Comparison of ENCODE assay signal across 11 mouse cellular contexts in the genomic region with DNA sequence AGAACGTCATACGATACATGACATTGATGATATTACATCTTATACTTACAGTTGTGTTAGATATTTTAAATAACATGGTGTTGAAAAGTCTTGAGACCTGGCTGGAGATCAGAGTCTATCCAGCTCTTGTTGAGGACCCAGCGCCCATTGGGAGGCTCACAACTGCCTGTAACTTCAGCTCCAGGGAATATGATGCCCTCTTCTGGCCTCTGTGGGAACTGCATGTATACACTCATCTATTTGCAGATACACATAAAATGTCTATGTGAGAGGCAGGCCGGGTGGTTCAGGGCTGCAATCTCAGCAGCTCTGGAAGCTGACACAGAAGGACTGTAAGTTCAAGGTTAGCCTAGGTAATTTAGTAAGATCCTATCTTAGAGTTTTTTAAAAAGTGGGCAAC. TPM values are rescaled to one million over a fixed set of nuclear protein-coding genes. Genes with fewer than 3 reads are reported as not detected.
DNase-seq lines count a peak whose midpoint lies in the region; ATAC-seq and TF ChIP-seq lines count a peak whose summit lies in the region.
"Had no signal": no experiment of that assay in that cellular context is flagged by ENCODE, and none has a peak within 500 bp of the region (broad histone marks: within the 10 kb centered on the region; RNA-seq: fewer than 3 reads in every experiment).

No protein-coding gene starts in this region.

- 95% methylated on average over 4 of the region's 4 CpGs for WGBS in liver, adult 2 months
- 91% methylated on average over 4 of the region's 4 CpGs for WGBS in liver, embryonic 12.5 days (ENCODE audit: insufficient replicate concordance)
- 95% methylated on average over 4 of the region's 4 CpGs for WGBS in midbrain, embryonic 13.5 days

- no peak overlapping the region for H3K4me3 ChIP-seq in liver, adult 2 months (ENCODE audit: insufficient read depth, low read depth, low read length)
- H3K4me3 ChIP-seq in liver, embryonic 12.5 days = no peak overlapping the region
- no peak overlapping the region for H3K4me3 ChIP-seq in midbrain, embryonic 13.5 days (replicated peaks)
- H3K4me3 ChIP-seq: hindbrain, embryonic 15.5 days had no signal

- peak; percentile 30 for DNase-seq in adrenal gland, postnatal 10 days
- no peak for DNase-seq in adrenal gland, adult 8-10 months
- peak; percentile 8 for DNase-seq in liver, adult 2 months (ENCODE audit: extremely low read depth, low read depth, low spot score)
- peak; percentile 55 for DNase-seq in NIH3T3 (ENCODE audit: low read depth)
- peak; percentile 18 for DNase-seq in mesoderm, embryonic 11.5 days (ENCODE audit: low read depth, low spot score)
- no peak for DNase-seq in gastrocnemius, adult 18-20 months (ENCODE audit: low spot score)
- DNase-seq: gastrocnemius, postnatal 36 days; layer of hippocampus, postnatal 36 days had no signal

- no peak for TF ChIP-seq POLR2A in liver, adult 2 months (IDR thresholded peaks at IDR 0.05; ENCODE audit: extremely low read depth, insufficient read depth, low read length)

- H3K9ac ChIP-seq in liver, adult 2 months (ENCODE audit: low read depth, low read length) = no peak overlapping the region
- no peak overlapping the region for H3K9ac ChIP-seq in liver, embryonic 12.5 days
- H3K9ac ChIP-seq in midbrain, embryonic 13.5 days (replicated peaks) = no peak overlapping the region
- H3K9ac ChIP-seq: hindbrain, embryonic 15.5 days had no signal

- H3K27me3 ChIP-seq in liver, adult 2 months (ENCODE audit: control insufficient read depth, insufficient read depth, low read length) = no peaks in the 10 kb centered on the region
- no peaks in the 10 kb centered on the region for H3K27me3 ChIP-seq in liver, embryonic 12.5 days (replicated peaks)
- H3K27me3 ChIP-seq in midbrain, embryonic 13.5 days = no peaks in the 10 kb centered on the region
- H3K27me3 ChIP-seq: hindbrain, embryonic 15.5 days had no signal

- ATAC-seq in liver, embryonic 12.5 days = no peak
- no peak for ATAC-seq in midbrain, embryonic 13.5 days

- H3K27ac ChIP-seq in liver, adult 2 months (replicated peaks; ENCODE audit: insufficient read depth, low read depth, low read length) = no peak overlapping the region
- H3K27ac ChIP-seq in liver, embryonic 12.5 days = no peak overlapping the region
- H3K27ac ChIP-seq in midbrain, embryonic 13.5 days = no peak overlapping the region
- H3K27ac ChIP-seq: hindbrain, embryonic 15.5 days had no signal

- H3K9me3 ChIP-seq in liver, embryonic 12.5 days (replicated peaks) = 0 out of 2 replicates have a peak, but pooled peaks cover 6% of the 10 kb centered on the region
- no peaks in the 10 kb centered on the region for H3K9me3 ChIP-seq in midbrain, embryonic 13.5 days
- H3K9me3 ChIP-seq: hindbrain, embryonic 15.5 days had no signal

- H3K4me1 ChIP-seq in liver, adult 2 months (ENCODE audit: control insufficient read depth, insufficient read depth, low read length) = no peaks in the 10 kb centered on the region
- peaks cover 22% of the 10 kb centered on the region for H3K4me1 ChIP-seq in liver, embryonic 12.5 days
- no peaks in the 10 kb centered on the region for H3K4me1 ChIP-seq in midbrain, embryonic 13.5 days (replicated peaks)
- H3K4me1 ChIP-seq: hindbrain, embryonic 15.5 days had no signal

- no peak overlapping the region for H3K4me2 ChIP-seq in liver, embryonic 12.5 days
- no peak overlapping the region for H3K4me2 ChIP-seq in midbrain, embryonic 13.5 days (replicated peaks)
- H3K4me2 ChIP-seq: hindbrain, embryonic 15.5 days had no signal

- peaks cover 3% of the 10 kb centered on the region; the same call in 1 of the 2 replicates for H3K36me3 ChIP-seq in liver, adult 2 months (ENCODE audit: control insufficient read depth, insufficient read depth, low read length)
- peaks cover 96% of the 10 kb centered on the region for H3K36me3 ChIP-seq in liver, embryonic 12.5 days
- peaks cover 62% of the 10 kb centered on the region for H3K36me3 ChIP-seq in midbrain, embryonic 13.5 days

- H3K79me2 ChIP-seq in liver, adult 2 months (ENCODE audit: control insufficient read depth, insufficient read depth, low read length) = no peaks in the 10 kb centered on the region

- TF ChIP-seq CTCF in liver, adult 2 months (IDR thresholded peaks at IDR 0.05; ENCODE audit: low read depth, low read length) = peak; percentile 45

RNA-seq across cellular contexts. Expression of a gene that starts 32.2 kb away (rescaled TPM):
- total RNA-seq in adrenal gland, postnatal 10 days (2021) = 10 to 100 TPM; 30.9 to 31.0 TPM
- total RNA-seq in adrenal gland, adult 8-10 months (2022) = 10 to 100 TPM; 52.7 to 76.9 (median 68.2) TPM
- 4.7 and 5.0 TPM in 2 replicates for total RNA-seq in liver, adult 2 months (2014; rRNA removed)
- polyA plus RNA-seq in liver, adult 2 months (2012; rRNA removed) = 17.8 and 22.1 TPM in 2 replicates
- polyA plus RNA-seq in liver, embryonic 12.5 days (2016; fragmentation: Nextera tagmentation; extraction: Ambion mirVana) = 26.4 and 29.6 TPM in 2 replicates
- total RNA-seq in gastrocnemius, adult 18-20 months (2021) = 10 to 100 TPM; 17.6 to 18.5 TPM
- 46.0 and 50.8 TPM in 2 replicates for polyA plus RNA-seq in midbrain, embryonic 13.5 days (2015; fragmentation: Nextera tagmentation; extraction: Ambion mirVana)

RNA-seq across cellular contexts. Expression of a gene that starts 48.5 kb away (rescaled TPM):
- total RNA-seq in adrenal gland, postnatal 10 days (2021) = 1 to 10 TPM; 5.0 to 9.0 TPM
- total RNA-seq in adrenal gland, adult 8-10 months (2022) = 10 to 100 TPM in 1 of 4 experiments, 1 to 10 TPM in 3; 4.4 to 14.6 (median 5.4) TPM
- total RNA-seq in liver, adult 2 months (2014; rRNA removed) = 2.0 and 2.4 TPM in 2 replicates
- 4.0 and 7.5 TPM in 2 replicates for polyA plus RNA-seq in liver, adult 2 months (2012; rRNA removed)
- 8.6 and 9.8 TPM in 2 replicates for polyA plus RNA-seq in liver, embryonic 12.5 days (2016; fragmentation: Nextera tagmentation; extraction: Ambion mirVana)
- total RNA-seq in gastrocnemius, adult 18-20 months (2021) = 1 to 10 TPM; 3.1 to 6.6 TPM
- polyA plus RNA-seq in midbrain, embryonic 13.5 days (2015; fragmentation: Nextera tagmentation; extraction: Ambion mirVana) = 8.3 and 9.3 TPM in 2 replicates

Comparison
In these comparisons a context has a peak if more than half of its experiments do, and no peak if none do; other contexts are left out.
1. DNase-seq: peak in adrenal gland, postnatal 10 days (single experiment), liver, adult 2 months (single experiment), NIH3T3 (single experiment) and mesoderm, embryonic 11.5 days (single experiment); none in adrenal gland, adult 8-10 months (single experiment) and gastrocnemius, adult 18-20 months (single experiment).